Mouse (Mus musculus): ENCODE data around the gene Gm21083. TPM values are rescaled to one million over a fixed set of nuclear protein-coding genes. Genes with fewer than 3 reads are reported as not detected.
A peak's percentile ranks its signal among the peaks of the same experiment; 100 is the strongest.
"Not testable (repeated sequence)": the region's sequence is repeated elsewhere in the genome, so short reads cannot be mapped to it uniquely, and the experiment has no call there.

The Gm21083 gene
- total and polyA plus RNA-seq, 3 experiments: not detected

DNA sequence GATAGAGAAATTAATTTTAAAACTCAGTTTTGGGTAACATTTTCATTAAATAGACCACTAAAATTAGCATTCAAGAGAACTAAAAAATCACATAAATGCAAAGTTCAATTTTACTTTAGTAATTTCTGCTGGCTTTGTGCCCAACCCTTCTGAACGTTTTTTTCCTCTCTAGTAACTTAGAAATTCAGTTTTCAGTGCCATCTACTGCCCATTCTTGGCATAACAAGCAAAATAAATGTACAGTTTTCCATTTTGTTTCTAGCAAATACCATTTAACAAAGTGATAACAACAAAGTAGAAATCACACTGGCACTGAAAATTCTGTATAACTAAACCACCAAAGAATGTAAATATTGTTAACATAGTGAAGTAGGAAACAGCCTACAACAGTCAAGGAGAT lies 33.6 kb downstream of the Gm21083 start:
- TF ChIP-seq CTCF (IDR thresholded peaks at IDR 0.05 in 2 of 3, conservative IDR thresholded peaks at IDR 0.05 in 1 of 3; ENCODE audit: control insufficient read depth in 1 of 3, insufficient read depth in 1 of 3, low read depth in 2 of 3, low read length in 3 of 3, poor library complexity in 1 of 3, severe bottlenecking in 1 of 3): peak in 1 of 3 experiments; percentile 22; a peak in 1 of 6 replicates

GRCm38 (mm10) chr5:15616195-15616594 lies 39.1 kb downstream of the Gm21083 start:
- not testable (repeated sequence) for H3K27me3 ChIP-seq (ENCODE audit: control insufficient read depth in 1 of 2, insufficient read depth in 2 of 2, low read length in 2 of 2); H3K9me3 ChIP-seq (replicated peaks; ENCODE audit: insufficient read depth, low read length); H3K79me2 ChIP-seq (ENCODE audit: control insufficient read depth, insufficient read depth, low read length, poor library complexity); H3K27ac ChIP-seq (ENCODE audit: control insufficient read depth, low read depth, low read length); H3K9ac ChIP-seq (ENCODE audit: control insufficient read depth, low read depth, low read length, poor library complexity, severe bottlenecking); H3K4me1 ChIP-seq (ENCODE audit: control insufficient read depth in 1 of 2, insufficient read depth in 2 of 2, low read length in 2 of 2); DNase-seq (ENCODE audit: low read depth, low spot score); H3K4me3 ChIP-seq (ENCODE audit: control insufficient read depth in 1 of 2, insufficient read depth in 1 of 2, low read depth in 2 of 2, low read length in 2 of 2); H3K36me3 ChIP-seq (ENCODE audit: control insufficient read depth in 1 of 2, insufficient read depth in 2 of 2, low read length in 2 of 2)

More for the DNA sequence above, 33.6 kb downstream of the Gm21083 start:
- peak; percentile 15 for DNase-seq (ENCODE audit: low read depth, low spot score)
- H3K27me3 ChIP-seq (ENCODE audit: control insufficient read depth in 1 of 2, insufficient read depth in 2 of 2, low read length in 2 of 2); H3K36me3 ChIP-seq (ENCODE audit: control insufficient read depth in 1 of 2, insufficient read depth in 2 of 2, low read length in 2 of 2); H3K9ac ChIP-seq (ENCODE audit: control insufficient read depth, low read depth, low read length, poor library complexity, severe bottlenecking); H3K4me1 ChIP-seq (ENCODE audit: control insufficient read depth in 1 of 2, insufficient read depth in 2 of 2, low read length in 2 of 2); H3K4me3 ChIP-seq (ENCODE audit: control insufficient read depth in 1 of 2, insufficient read depth in 1 of 2, low read depth in 2 of 2, low read length in 2 of 2); H3K9me3 ChIP-seq (replicated peaks; ENCODE audit: insufficient read depth, low read length); H3K27ac ChIP-seq (ENCODE audit: control insufficient read depth, low read depth, low read length); H3K79me2 ChIP-seq (ENCODE audit: control insufficient read depth, insufficient read depth, low read length, poor library complexity): not testable (repeated sequence)

- H3K4me3 ChIP-seq (ENCODE audit: control insufficient read depth in 1 of 2, insufficient read depth in 1 of 2, low read depth in 2 of 2, low read length in 2 of 2); H3K4me1 ChIP-seq (ENCODE audit: control insufficient read depth in 1 of 2, insufficient read depth in 2 of 2, low read length in 2 of 2): not testable (repeated sequence)
These were observed 41.6 kb downstream of the Gm21083 start, which contains the start of gene Speer4d for GRCm38 (mm10) chr5:15618764-15619163. TSS of gene Speer4d (plus strand) at chr5:15619064.

DNA sequence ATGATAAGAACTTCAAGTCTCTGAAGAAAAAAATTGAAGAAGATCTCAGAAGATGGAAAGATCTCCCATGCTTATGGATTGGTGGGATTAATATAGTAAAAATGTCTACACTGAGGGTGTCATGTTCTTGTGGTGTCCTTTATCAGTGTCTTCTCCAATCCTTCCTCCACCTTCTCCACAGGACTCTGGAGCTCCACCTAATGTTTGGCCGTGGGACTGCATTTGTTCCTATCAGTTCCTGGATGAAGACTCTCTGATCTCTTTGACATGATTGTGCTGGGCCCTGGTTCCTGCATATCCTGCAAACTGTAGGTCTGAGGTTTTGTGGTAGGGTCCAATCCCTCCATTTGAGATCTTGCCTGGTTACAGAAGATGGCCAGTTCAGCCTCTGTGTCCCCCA lies 51.0 kb downstream of the Gm21083 start:
- H3K4me3 ChIP-seq (ENCODE audit: control insufficient read depth in 1 of 2, insufficient read depth in 1 of 2, low read depth in 2 of 2, low read length in 2 of 2); H3K4me1 ChIP-seq (ENCODE audit: control insufficient read depth in 1 of 2, insufficient read depth in 2 of 2, low read length in 2 of 2); H3K9me3 ChIP-seq (replicated peaks; ENCODE audit: insufficient read depth, low read length); H3K36me3 ChIP-seq (ENCODE audit: control insufficient read depth in 1 of 2, insufficient read depth in 2 of 2, low read length in 2 of 2); H3K27me3 ChIP-seq (ENCODE audit: control insufficient read depth in 1 of 2, insufficient read depth in 2 of 2, low read length in 2 of 2); H3K27ac ChIP-seq (ENCODE audit: control insufficient read depth, low read depth, low read length); H3K79me2 ChIP-seq (ENCODE audit: control insufficient read depth, insufficient read depth, low read length, poor library complexity); H3K9ac ChIP-seq (ENCODE audit: control insufficient read depth, low read depth, low read length, poor library complexity, severe bottlenecking); DNase-seq (ENCODE audit: low read depth, low spot score): not testable (repeated sequence)

More at GRCm38 (mm10) chr5:15618764-15619163, 41.6 kb downstream of the Gm21083 start, which contains the start of gene Speer4d:
- H3K36me3 ChIP-seq (ENCODE audit: control insufficient read depth in 1 of 2, insufficient read depth in 2 of 2, low read length in 2 of 2); DNase-seq (ENCODE audit: low read depth, low spot score); H3K9ac ChIP-seq (ENCODE audit: control insufficient read depth, low read depth, low read length, poor library complexity, severe bottlenecking); H3K79me2 ChIP-seq (ENCODE audit: control insufficient read depth, insufficient read depth, low read length, poor library complexity); H3K27ac ChIP-seq (ENCODE audit: control insufficient read depth, low read depth, low read length); H3K9me3 ChIP-seq (replicated peaks; ENCODE audit: insufficient read depth, low read length); H3K27me3 ChIP-seq (ENCODE audit: control insufficient read depth in 1 of 2, insufficient read depth in 2 of 2, low read length in 2 of 2): not testable (repeated sequence)

DNA sequence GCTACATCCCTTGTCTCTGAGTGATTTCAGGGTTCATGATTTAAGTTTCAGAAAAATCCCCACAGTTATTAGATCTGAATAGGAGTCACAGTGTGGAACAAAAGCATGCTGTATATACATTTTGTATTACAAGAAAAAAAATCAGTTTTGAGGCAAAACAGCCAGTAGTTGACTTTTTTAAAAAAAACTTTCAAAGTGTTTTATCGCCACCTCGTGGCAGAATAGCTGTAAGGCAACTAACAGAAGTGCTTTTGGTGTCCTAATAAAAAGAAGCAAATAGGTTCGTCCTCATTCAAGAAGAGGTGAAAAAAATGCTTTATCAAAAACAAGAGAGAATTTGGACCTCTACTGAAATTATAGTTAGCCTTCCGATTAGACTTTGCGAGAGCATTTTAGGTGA lies 52.9 kb downstream of the Gm21083 start:
- not testable (repeated sequence) for H3K27ac ChIP-seq (ENCODE audit: control insufficient read depth, low read depth, low read length); H3K36me3 ChIP-seq (ENCODE audit: control insufficient read depth in 1 of 2, insufficient read depth in 2 of 2, low read length in 2 of 2); H3K9ac ChIP-seq (ENCODE audit: control insufficient read depth, low read depth, low read length, poor library complexity, severe bottlenecking); H3K9me3 ChIP-seq (replicated peaks; ENCODE audit: insufficient read depth, low read length); H3K4me3 ChIP-seq (ENCODE audit: control insufficient read depth in 1 of 2, insufficient read depth in 1 of 2, low read depth in 2 of 2, low read length in 2 of 2); H3K27me3 ChIP-seq (ENCODE audit: control insufficient read depth in 1 of 2, insufficient read depth in 2 of 2, low read length in 2 of 2); H3K4me1 ChIP-seq (ENCODE audit: control insufficient read depth in 1 of 2, insufficient read depth in 2 of 2, low read length in 2 of 2); H3K79me2 ChIP-seq (ENCODE audit: control insufficient read depth, insufficient read depth, low read length, poor library complexity)
- DNase-seq (ENCODE audit: low read depth, low spot score): peak; percentile 16
- TF ChIP-seq RAD21 (IDR thresholded peaks at IDR 0.05; ENCODE audit: low read depth, low read length) (peak; percentile 7), CTCF (IDR thresholded peaks at IDR 0.05 in 2 of 3, conservative IDR thresholded peaks at IDR 0.05 in 1 of 3; ENCODE audit: control insufficient read depth in 1 of 3, insufficient read depth in 1 of 3, low read depth in 2 of 3, low read length in 3 of 3, poor library complexity in 1 of 3, severe bottlenecking in 1 of 3) (peak in 1 of 3 experiments; percentile 21; a peak in 1 of 6 replicates)

Other genes starting within 250 kb of the Gm21083 start
- gene Gm21149, start 100.8 kb upstream of the Gm21083 start, total RNA-seq (2012; rRNA removed): not detected in 2 replicates
- not detected for gene Gm21149, start 100.8 kb upstream of the Gm21083 start, polyA plus RNA-seq (2012; ENCODE audit: insufficient read depth in 1 of 2, insufficient read length in 2 of 2, low read depth in 1 of 2, low replicate concordance in 2 of 2, missing spikeins in 1 of 2)
- not detected in 2 replicates for gene Gm21190, start 48.1 kb upstream of the Gm21083 start, total RNA-seq (2012; rRNA removed)
- not detected for gene Gm21190, start 48.1 kb upstream of the Gm21083 start, polyA plus RNA-seq (2012; ENCODE audit: insufficient read depth in 1 of 2, insufficient read length in 2 of 2, low read depth in 1 of 2, low replicate concordance in 2 of 2, missing spikeins in 1 of 2)
- gene Speer4d, start 41.7 kb downstream of the Gm21083 start, total RNA-seq (2012; rRNA removed): not detected in 2 replicates
- gene Speer4d, start 41.7 kb downstream of the Gm21083 start, polyA plus RNA-seq (2012; ENCODE audit: insufficient read depth in 1 of 2, insufficient read length in 2 of 2, low read depth in 1 of 2, low replicate concordance in 2 of 2, missing spikeins in 1 of 2): not detected
- not detected in 2 replicates for gene 4930572O03Rik, start 79.7 kb downstream of the Gm21083 start, total RNA-seq (2012; rRNA removed)
- gene 4930572O03Rik, start 79.7 kb downstream of the Gm21083 start, polyA plus RNA-seq (2012; ENCODE audit: insufficient read depth in 1 of 2, insufficient read length in 2 of 2, low read depth in 1 of 2, low replicate concordance in 2 of 2, missing spikeins in 1 of 2): not detected
- gene Speer4c, start 136.9 kb downstream of the Gm21083 start, total RNA-seq (2012; rRNA removed): not detected in 2 replicates
- gene Speer4c, start 136.9 kb downstream of the Gm21083 start, polyA plus RNA-seq (2012; ENCODE audit: insufficient read depth in 1 of 2, insufficient read length in 2 of 2, low read depth in 1 of 2, low replicate concordance in 2 of 2, missing spikeins in 1 of 2): not detected

Measured in MEL (cell line).